Mouse (Mus musculus) ES-Bruce4 (cell line): ENCODE data around the gene Tgfb1. TPM values are rescaled to one million over a fixed set of nuclear protein-coding genes. Genes with fewer than 3 reads are reported as not detected.

Experiments
- H3K27ac ChIP-seq: 2 replicates; pipeline ENCODE4 v1.5.1; 2012; ENCODE audit warnings: low read length, inconsistent platforms; ENCODE audit not compliant: insufficient read depth
- H3K27me3 ChIP-seq: 2 replicates; pipeline ENCODE4 v1.6.1; 2012; ENCODE audit warnings: mild to moderate bottlenecking, low read length, inconsistent platforms; ENCODE audit not compliant: control insufficient read depth, poor library complexity, insufficient read depth, severe bottlenecking
- H3K36me3 ChIP-seq: 2 replicates; pipeline ENCODE4 v1.6.1; 2012; ENCODE audit warnings: inconsistent platforms, mild to moderate bottlenecking, low read length, moderate library complexity; ENCODE audit not compliant: control insufficient read depth, poor library complexity, insufficient read depth, severe bottlenecking
- H3K4me1 ChIP-seq: one replicate; pipeline ENCODE4 v1.8.1; 2011; ENCODE audit warnings: low read length; ENCODE audit not compliant: control insufficient read depth, insufficient read depth
- H3K4me3 ChIP-seq: 2 replicates; pipeline ENCODE4 v1.5.1; 2011; ENCODE audit warnings: low read depth, mild to moderate bottlenecking, low read length
- H3K9ac ChIP-seq: 2 replicates; pipeline ENCODE4 v1.6.1; 2012; ENCODE audit warnings: low read depth, mild to moderate bottlenecking, inconsistent platforms; ENCODE audit not compliant: poor library complexity, severe bottlenecking
- H3K9me3 ChIP-seq: replicated peaks from 2 replicates; pipeline ENCODE4 v1.6.1; 2012; ENCODE audit warnings: mild to moderate bottlenecking, low read length, inconsistent platforms; ENCODE audit not compliant: control insufficient read depth, poor library complexity, insufficient read depth, severe bottlenecking
- CTCF ChIP-seq: IDR thresholded peaks from one replicate; pipeline ENCODE4 v1.8.1; 2011; ENCODE audit warnings: low read depth, low read length
- EP300 ChIP-seq: IDR thresholded peaks from 2 replicates; pipeline ENCODE4 v1.6.1; 2011; ENCODE audit warnings: low read depth, low read length; ENCODE audit not compliant: insufficient read depth
- POLR2A ChIP-seq: IDR thresholded peaks from one replicate; pipeline ENCODE4 v1.8.1; 2011; ENCODE audit warnings: low read length; ENCODE audit not compliant: insufficient read depth
- polyA plus RNA-seq: library from polyadenylated mRNA; stranded (reverse); fragments of >200 nt; gene quantifications from 2 replicates; pipeline ENCODE4 v1.2.4, GENCODE M21; 2011; ENCODE audit warnings: low read depth; ENCODE audit not compliant: missing spikeins, insufficient read depth, insufficient read length

The Tgfb1 gene
- polyA plus RNA-seq, 1 experiment = 25.6 TPM

- Histone ChIP-seq H3K4me1 (no peaks in the 10 kb centered on the region), H3K9ac (no peak overlapping the region)
Measured at GRCm38 (mm10) chr7:25706578-25707170, 19.9 kb downstream of the Tgfb1 start.

GRCm38 (mm10) chr7:25707581-25708292 is 20.9 kb downstream of the Tgfb1 start:
- peak overlapping the region; percentile 13; the same call in 1 of the 2 replicates for H3K4me3 ChIP-seq
- TF ChIP-seq EP300 (no peak), POLR2A (no peak), CTCF (no peak)
- H3K4me1 ChIP-seq = no peaks in the 10 kb centered on the region
- H3K27ac ChIP-seq = no peak overlapping the region
- no peaks in the 10 kb centered on the region for H3K36me3 ChIP-seq
- H3K27me3 ChIP-seq = no peaks in the 10 kb centered on the region
- no peaks in the 10 kb centered on the region for H3K9me3 ChIP-seq
- H3K9ac ChIP-seq = peak overlapping the region; percentile 33; the same call in 1 of the 2 replicates

More at GRCm38 (mm10) chr7:25706578-25707170, 19.9 kb downstream of the Tgfb1 start:
- H3K9me3 ChIP-seq = 0 out of 2 replicates have a peak, but pooled peaks cover 3% of the 10 kb centered on the region
- no peaks in the 10 kb centered on the region for H3K36me3 ChIP-seq
- H3K27ac ChIP-seq = no peak overlapping the region
- TF ChIP-seq POLR2A (no peak), CTCF (no peak), EP300 (no peak)
- H3K27me3 ChIP-seq = no peaks in the 10 kb centered on the region
- H3K4me3 ChIP-seq = no peak overlapping the region

- no peaks in the 10 kb centered on the region for H3K4me1 ChIP-seq
- no peaks in the 10 kb centered on the region for H3K27me3 ChIP-seq
- H3K9ac ChIP-seq = peak overlapping the region; percentile 40
- H3K36me3 ChIP-seq = peaks cover 6% of the 10 kb centered on the region
- H3K4me3 ChIP-seq = peak overlapping the region; percentile 13; the same call in 1 of the 2 replicates
- no peaks in the 10 kb centered on the region for H3K9me3 ChIP-seq
- H3K27ac ChIP-seq = no peak overlapping the region
- TF ChIP-seq POLR2A (no peak), EP300 (no peak), CTCF (no peak)
Measured at GRCm38 (mm10) chr7:25709961-25710360, 23.2 kb downstream of the Tgfb1 start.

DNA sequence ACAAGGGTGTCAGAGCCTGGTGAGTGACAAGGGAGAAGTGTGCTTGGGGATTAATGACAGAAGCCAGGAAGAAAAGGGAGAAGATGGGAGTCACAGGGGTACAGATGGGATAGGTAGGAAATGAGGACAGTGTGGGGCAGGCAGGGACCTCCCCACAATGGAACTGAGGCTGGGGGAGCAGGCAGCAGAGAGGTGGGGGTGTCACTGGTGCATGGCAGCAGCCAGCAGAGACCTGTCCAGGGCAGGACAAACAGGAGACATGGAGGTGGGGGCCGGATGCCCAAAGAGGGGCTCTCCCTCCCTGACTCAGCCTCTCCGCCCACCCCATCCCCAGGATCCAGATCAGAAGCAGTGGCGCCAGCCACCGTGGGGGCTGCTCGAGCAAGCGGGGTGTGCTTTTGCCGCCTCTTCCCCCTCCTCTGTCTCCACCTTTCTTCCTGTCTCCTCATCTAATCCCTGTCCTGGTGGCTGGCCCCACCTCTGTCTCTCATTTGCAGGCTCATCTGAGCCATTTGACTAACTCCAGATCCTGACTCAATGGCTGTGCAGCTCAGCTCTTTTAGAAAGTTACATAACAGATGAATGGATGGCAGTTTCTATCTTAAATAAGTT is 23.8 kb downstream of the Tgfb1 start:
- Histone ChIP-seq H3K36me3 (peaks cover 7% of the 10 kb centered on the region), H3K4me3 (no peak overlapping the region), H3K9ac (peak overlapping the region; percentile 40), H3K27me3 (no peaks in the 10 kb centered on the region), H3K9me3 (no peaks in the 10 kb centered on the region), H3K4me1 (no peaks in the 10 kb centered on the region), H3K27ac (no peak overlapping the region)
- TF ChIP-seq EP300 = no peak
- no peak for TF ChIP-seq POLR2A
- TF ChIP-seq CTCF = no peak

DNA sequence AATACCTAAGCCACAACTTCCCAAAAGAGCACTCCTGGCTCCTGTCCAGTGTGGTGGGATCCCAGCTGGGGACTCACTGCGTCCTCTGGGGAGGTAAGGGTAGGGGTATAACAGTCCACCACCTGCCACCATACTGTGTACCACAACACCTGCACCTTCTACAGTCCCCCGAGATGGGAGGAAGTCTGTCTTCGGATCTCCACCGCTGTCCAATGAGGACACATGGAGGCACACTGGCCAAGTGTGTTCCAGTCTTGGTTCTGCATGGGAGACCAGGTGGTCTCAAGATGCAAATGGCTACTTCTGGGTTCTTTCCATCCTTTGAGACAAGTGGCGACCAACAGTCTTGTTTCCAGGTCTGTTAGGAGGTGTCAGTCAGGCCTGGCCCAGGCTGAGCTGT is 24.4 kb downstream of the Tgfb1 start:
- H3K4me1 ChIP-seq = no peaks in the 10 kb centered on the region
- no peak overlapping the region for H3K27ac ChIP-seq
- H3K4me3 ChIP-seq = no peak overlapping the region
- no peaks in the 10 kb centered on the region for H3K9me3 ChIP-seq
- no peaks in the 10 kb centered on the region for H3K27me3 ChIP-seq
- TF ChIP-seq CTCF (no peak), POLR2A (no peak), EP300 (no peak)
- no peak overlapping the region for H3K9ac ChIP-seq
- peaks cover 7% of the 10 kb centered on the region for H3K36me3 ChIP-seq

DNA sequence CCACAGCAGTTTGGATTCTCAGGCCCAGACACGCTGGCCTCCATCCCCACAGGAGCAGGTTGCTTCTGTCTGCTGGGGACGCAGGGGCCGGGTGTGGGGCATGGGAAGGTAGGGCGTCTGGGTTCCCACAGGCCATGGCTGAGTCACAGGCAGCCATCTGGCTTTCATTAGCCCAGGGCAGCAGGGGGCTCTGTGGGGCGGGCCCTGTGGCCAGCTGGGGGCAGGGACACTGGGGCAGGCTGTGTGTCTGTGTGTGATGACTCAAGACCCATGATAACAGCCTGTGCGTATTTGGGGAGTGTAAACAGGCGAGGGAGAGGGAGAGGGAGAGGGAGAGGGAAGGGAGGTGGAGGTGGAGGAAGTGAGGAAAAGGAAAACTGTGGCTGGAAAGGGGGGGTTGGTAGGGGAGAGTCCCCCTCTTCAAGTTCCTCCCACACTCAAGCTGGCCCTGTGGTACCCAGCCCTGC is 25.0 kb downstream of the Tgfb1 start:
- TF ChIP-seq POLR2A = no peak
- H3K36me3 ChIP-seq = peaks cover 7% of the 10 kb centered on the region
- H3K27ac ChIP-seq = no peak overlapping the region
- H3K9me3 ChIP-seq = no peaks in the 10 kb centered on the region
- H3K9ac ChIP-seq = no peak overlapping the region
- H3K4me1 ChIP-seq = no peaks in the 10 kb centered on the region
- no peak overlapping the region for H3K4me3 ChIP-seq
- H3K27me3 ChIP-seq = no peaks in the 10 kb centered on the region
